Mouse (Mus musculus) ZHBTc4 (cell line): ENCODE measurements around the gene Rtkn2.

ENCODE experiments used
- DNase-seq: peaks from one replicate; pipeline ENCODE4 v3.0.0-alpha.2; 2011; ENCODE audit warnings: low read depth, low spot score

The Rtkn2 gene

DNA sequence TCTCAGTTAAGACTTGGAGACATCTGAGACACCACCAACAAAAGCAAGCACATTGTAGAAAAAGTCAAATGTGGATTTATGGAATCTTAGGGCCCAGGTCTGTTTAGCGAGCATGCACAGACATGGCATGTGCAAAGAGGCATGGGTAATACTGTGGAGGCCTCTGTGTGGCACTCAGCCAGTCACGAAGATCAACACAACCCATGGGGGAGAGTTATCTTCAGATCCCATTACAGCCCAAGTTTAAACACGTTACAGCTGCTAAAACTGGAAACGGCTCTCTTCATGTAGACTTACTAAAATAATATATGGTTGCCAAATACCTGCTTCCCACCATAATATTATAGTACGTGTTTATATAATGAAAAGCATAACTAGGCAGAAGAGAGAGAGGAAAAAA lies 124.6 kb downstream of the Rtkn2 start:
- no peak for DNase-seq

DNA sequence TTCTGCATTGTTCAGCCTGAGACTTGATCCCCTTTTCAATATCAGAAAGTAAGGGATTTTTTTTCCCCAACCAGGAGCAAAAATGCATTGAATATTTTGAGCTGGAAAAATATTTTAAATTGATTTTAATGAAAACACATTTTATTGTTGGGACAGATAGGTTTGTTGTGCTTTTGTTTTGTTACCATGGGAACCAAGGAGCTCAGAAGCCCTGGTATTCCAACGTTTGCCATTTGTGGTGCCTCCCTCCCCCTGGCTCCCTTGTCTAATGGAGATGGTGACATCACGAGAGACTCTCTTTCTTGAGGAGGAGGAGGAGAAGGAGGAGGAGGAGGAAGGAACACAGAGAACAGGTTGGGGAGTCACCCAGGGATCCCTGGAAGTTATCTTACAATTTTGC lies 125.1 kb downstream of the Rtkn2 start:
- DNase-seq: no peak

DNA sequence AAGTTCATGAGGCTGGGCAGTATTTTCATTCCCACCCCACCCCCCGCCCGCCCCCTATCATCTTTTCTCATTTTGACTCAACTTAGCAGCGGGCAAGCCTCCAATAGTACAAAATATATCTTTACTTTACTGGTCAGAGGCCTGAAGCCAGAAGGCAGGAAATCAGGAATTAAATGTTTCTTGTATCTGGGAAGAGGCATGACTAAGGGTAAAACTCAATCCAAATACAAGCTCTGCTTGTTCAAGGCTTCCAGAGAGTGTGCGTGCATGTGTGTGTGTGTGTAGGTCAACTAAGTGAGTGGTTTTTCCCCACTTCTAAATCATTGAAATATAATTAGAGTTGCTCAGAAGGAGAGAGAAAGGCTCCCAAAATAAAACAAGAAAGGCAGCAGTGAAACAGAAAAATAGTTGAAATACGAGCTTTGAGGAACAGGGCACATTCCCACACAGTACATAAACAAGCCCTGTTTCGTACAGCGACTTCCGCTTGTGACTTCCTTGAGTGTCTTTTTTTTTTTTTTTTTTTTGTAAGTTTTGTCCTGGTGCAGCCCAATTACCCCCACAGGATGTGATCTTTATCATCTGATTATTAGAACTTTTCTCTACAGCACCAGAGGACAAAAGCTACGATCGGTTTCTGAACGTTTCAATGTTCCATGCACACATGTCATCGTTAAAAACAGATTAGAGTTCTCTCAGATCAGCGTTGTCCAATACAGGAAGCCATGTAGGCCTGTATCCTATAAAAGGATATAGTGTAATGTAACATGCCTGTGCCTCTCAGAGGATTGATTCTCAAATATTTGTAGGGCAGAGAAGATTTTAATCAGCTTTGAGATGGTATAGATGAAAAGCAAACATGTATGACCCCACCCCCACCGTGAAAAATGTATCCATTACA lies 125.8 kb downstream of the Rtkn2 start:
- no peak for DNase-seq

DNA sequence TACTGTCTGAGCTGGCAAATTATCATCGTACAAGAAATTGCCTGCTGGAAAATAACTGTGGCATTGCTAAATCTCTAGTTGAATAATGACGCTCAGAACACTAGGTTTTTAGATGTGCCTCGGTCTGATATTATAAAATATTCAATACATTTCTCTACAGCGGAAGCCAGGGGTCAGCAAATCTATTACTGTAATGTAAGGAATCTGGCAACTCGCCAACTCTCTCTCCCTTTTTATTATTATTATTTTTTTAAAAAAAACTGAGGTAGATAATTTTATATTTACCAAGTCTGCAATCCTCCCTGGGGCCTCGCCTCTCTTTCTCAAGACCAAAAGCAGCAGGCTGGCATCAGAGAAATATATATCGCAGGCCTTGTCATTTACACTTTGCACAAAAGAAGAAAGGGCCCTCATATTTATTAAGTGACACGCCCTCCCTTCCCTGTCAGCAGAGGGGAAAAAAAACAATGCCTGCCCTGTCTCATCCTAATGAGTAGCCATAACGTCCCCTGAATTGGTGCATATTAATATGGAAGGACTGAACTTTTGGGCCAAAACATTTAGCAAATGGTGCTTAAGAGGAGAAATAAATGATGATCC lies 127.1 kb downstream of the Rtkn2 start:
- DNase-seq: no peak

DNA sequence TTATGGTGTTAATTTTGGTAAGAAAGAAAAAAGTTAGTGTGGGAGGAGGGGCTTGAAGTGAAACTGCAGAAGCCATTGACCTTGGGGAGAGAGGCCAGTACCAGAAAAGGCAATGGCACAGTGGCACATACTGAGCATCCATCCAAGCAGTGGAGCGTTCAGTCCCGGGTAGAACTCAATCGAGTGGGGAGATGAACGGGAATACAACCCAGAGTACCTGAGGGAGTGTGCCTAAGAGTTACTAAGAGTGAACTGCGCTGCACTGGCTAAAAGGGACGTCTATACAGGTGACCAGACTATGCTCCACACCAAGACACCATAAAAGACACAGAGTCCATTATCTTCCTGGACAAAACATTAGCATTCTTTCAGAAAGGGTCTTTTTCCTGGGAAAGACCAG lies 128.3 kb downstream of the Rtkn2 start:
- no peak for DNase-seq
